Mouse (Mus musculus) subcutaneous adipose tissue, adult 2 months (tissue): ENCODE results near the gene Gm27179. TPM values are rescaled to one million over a fixed set of nuclear protein-coding genes. Genes with fewer than 3 reads are reported as not detected.

ENCODE experiments used
- polyA plus RNA-seq: library from polyadenylated mRNA; depleted of rRNA; stranded (reverse); fragments of >200 nt; gene quantifications from 2 replicates; pipeline ENCODE4 v1.2.3, GENCODE M21; 2012; ENCODE audit warnings: low replicate concordance; rRNA removed

Gm27179 gene
- polyA plus RNA-seq, result 0.04 TPM in 1 of 2 replicates, not detected in the other

GRCm38 (mm10) chr14:69512449-69512848 lies at the start of gene Gm27179:
Gm27179 (minus strand) TSS chr14:69512549.

GRCm38 (mm10) chr14:69555110-69555831 lies 42.9 kb upstream of the Gm27179 start, which contains the start of gene Entpd4b:
Entpd4b (plus strand) TSS chr14:69555424.

DNA sequence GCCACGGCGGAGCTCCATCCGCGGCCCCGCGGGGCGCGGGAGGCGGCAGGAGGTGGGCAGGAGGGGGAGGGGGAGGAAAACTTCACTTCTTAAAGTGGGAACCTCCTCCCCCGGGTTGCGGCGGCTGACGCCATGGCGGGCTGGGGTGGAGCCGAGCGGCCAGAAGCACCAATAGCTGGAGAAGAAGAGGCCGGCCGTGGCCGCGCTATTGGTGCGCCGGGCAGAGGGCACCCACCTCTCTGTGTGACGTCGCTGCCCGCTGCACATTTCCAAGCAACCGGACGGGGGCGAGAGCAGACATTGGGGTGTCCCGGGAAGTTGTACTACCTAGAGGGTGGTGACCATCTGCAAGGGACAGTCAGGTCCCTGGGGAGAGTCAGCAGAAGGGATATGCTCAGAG lies 9.2 kb downstream of the Gm27179 start, which contains the start of gene Gm16867:
TSS of gene Gm16867 (minus strand) at position 189 of the 400 bp plus-strand sequence.

Other genes starting within 250 kb of the Gm27179 start
- gene Synb, start 218.2 kb downstream of the Gm27179 start, polyA plus RNA-seq, result not detected in 2 replicates
- 2.2 and 17.3 TPM in 2 replicates for gene Gm16867, start 9.2 kb downstream of the Gm27179 start, polyA plus RNA-seq
- 23.6 and 42.4 TPM in 2 replicates for gene Entpd4b, start 42.9 kb upstream of the Gm27179 start, polyA plus RNA-seq